Mouse (Mus musculus): ENCODE measurements around the gene D730048I06Rik.

DNA sequence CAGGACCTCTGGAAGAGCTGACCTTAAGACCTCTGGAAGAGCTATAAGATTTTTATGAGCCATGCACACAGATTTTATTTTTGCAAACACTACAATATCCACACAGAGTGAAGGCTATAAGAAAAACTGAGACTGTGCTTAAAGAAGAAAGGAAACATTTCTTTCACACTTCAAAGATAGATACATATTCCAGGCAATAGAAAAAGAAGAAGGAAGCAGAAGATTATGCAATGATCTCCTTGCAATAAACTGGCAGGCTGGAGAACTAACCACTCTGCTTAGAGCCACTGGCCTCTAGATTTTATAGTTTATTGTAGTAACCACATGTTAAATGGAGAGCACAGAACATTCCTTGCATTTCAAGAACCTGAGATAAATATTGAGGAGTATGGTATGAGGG, 33.1 kb downstream of the D730048I06Rik start:
- TF ChIP-seq CTCF (IDR thresholded peaks at IDR 0.05; ENCODE audit: extremely low read depth, insufficient read depth, low read length) (no peak), POLR2A (IDR thresholded peaks at IDR 0.05; ENCODE audit: extremely low read depth, insufficient read depth, low read length) (no peak)

Data from cortical plate, adult 2 months (tissue).